In the genomic region with DNA sequence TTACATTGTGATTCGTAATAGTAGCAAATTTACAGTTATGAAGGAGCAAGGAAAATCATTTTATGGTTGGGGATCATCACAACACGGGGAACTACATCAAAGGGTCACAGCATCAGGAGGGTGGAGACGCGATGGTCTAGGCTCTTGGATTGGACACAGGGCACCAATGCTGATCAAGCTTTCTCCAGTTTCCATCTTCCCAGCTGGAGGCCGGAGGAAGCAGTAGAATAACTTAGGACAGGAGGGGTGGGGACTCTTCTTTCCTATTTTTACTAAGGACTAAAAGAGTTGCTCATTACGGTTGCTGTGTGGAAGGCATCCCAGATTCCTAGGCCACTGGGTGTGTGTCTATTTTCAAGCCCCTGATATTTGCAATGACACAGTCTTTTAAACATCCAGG, we compare ENCODE assay signal across 21 mouse cellular contexts.
"Had no signal": no experiment of that assay in that cellular context is flagged by ENCODE, and none has a peak within 500 bp of the region (broad histone marks: within the 10 kb centered on the region; RNA-seq: fewer than 3 reads in every experiment).

No protein-coding gene starts in this region.

- DNase-seq: liver, postnatal 0 days; lung, adult 2 months; lung, postnatal 14 days; lung, postnatal 36 days; retina, postnatal 1 day; right cerebral cortex, adult 18-20 months; right cerebral cortex, postnatal 25 days; right cerebral cortex, postnatal 4 days; spleen, adult 18-20 months; thymus, adult 18-20 months; thymus, postnatal 14 days; thymus, postnatal 36 days had no signal

- H3K36me3 ChIP-seq: lung, embryonic 15.5 days; midbrain, embryonic 10.5 days; midbrain, embryonic 12.5 days; neural tube, embryonic 13.5 days; neural tube, embryonic 15.5 days had no signal

- H3K27me3 ChIP-seq: lung, embryonic 15.5 days; midbrain, embryonic 12.5 days; neural tube, embryonic 13.5 days; neural tube, embryonic 15.5 days had no signal

- H3K4me2 ChIP-seq: lung, embryonic 15.5 days; midbrain, embryonic 12.5 days; neural tube, embryonic 13.5 days; neural tube, embryonic 15.5 days had no signal

- H3K4me3 ChIP-seq: lung, embryonic 15.5 days; midbrain, embryonic 10.5 days; midbrain, embryonic 12.5 days; myocyte; neural tube, embryonic 13.5 days; neural tube, embryonic 15.5 days had no signal

- H3K4me1 ChIP-seq: lung, embryonic 15.5 days; midbrain, embryonic 10.5 days; midbrain, embryonic 12.5 days; neural tube, embryonic 13.5 days; neural tube, embryonic 15.5 days had no signal

- ATAC-seq: liver, postnatal 0 days; lung, postnatal 0 days; midbrain, embryonic 16.5 days had no signal

- H3K9me3 ChIP-seq: lung, embryonic 15.5 days; midbrain, embryonic 10.5 days; midbrain, embryonic 12.5 days; neural tube, embryonic 13.5 days; neural tube, embryonic 15.5 days had no signal

- H3K27ac ChIP-seq: lung, embryonic 15.5 days; macrophage; midbrain, embryonic 10.5 days; midbrain, embryonic 12.5 days; neural tube, embryonic 13.5 days; neural tube, embryonic 15.5 days had no signal

- H3K9ac ChIP-seq: liver, postnatal 0 days; lung, embryonic 15.5 days; midbrain, embryonic 12.5 days; neural tube, embryonic 13.5 days; neural tube, embryonic 15.5 days had no signal
